Mouse (Mus musculus) embryo, embryonic 10.5 days (tissue): ENCODE results near the gene Rad51b.
A peak's percentile ranks its signal among the peaks of the same experiment; 100 is the strongest.

Experiments used
- DNase-seq: peaks from one replicate; pipeline ENCODE4 v3.0.0-alpha.2; 2015; ENCODE audit warnings: low spot score

Gene Rad51b

DNA sequence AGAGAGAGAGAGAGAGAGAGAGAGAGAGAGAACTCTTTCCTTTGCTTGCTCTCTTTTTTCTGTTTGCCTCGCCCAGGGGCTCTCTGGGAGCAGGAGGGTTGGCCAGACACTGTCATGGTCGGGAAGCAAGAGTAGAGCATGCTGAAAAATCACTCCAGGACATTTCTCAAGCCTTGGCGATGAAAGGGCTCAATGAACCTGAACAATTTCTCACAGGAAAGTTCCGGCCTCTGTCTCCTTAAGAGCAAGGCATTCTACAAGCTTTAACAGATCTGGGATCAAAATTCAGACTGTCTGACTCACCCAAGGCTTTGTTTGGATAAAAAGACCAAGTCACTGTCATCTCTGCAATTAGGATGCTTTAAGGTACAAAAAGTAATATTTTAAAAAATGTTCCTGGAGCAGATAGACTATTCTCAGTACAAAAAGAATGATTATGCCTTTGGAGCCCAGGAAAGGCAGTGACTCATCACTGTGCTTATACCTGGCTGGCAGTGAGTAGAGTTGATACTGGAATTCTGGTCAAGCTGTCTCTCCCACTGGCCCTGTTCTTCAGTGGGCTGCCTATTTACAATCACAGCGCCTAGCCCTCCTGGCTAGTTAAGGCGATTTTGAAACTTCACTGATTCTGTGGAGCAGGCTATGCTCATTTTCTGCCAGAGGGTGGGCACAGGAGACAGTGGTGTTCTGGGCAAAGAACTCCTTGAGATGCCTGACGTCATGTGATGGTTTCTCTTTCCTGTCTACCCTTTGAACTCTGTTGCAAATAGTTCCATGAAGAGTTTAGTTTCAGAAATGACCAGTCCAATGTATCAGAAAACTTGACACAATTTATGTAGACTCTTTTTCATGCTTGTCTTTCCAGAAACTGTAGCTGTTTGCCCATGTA is 352.0 kb downstream of the Rad51b start:
- DNase-seq, result peak; percentile 64

DNA sequence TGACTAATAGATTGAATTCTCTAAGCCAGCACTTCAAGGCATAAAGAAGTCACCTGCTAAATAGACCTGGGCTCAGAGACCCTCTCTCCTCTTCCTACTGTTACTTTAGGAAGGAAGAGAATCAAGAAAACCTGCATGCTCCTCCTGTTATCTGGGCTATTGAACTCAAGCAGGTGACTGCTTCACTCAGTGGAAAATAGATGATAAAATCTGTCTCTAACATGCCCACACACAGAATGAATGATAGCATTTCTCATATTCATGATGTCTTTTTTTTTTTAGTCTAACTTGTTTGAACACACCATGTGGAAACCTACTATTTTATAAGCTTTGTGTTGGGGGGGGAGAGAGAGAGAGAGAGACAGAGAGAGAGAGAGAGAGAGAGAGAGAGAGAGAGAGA is 352.7 kb downstream of the Rad51b start:
- no peak for DNase-seq

DNA sequence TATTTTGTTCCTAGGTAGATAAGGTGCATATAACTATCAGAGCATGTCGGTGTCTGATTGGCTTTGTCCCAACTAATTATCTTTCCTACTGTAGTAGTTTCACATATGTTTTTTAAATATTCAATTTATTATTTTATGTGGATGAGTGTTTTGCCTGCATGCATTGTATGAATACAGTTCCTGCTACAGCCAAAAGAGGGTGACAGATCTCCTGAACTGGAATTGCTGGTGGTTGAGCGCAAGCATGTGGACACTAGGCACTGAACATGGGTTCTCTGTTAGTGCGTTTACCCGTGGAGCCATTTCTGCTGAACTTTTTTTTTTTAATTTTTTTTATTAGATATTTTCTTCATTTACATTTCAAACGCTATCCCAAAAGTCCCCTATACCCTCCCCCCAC is 358.1 kb downstream of the Rad51b start:
- DNase-seq, result no peak

DNA sequence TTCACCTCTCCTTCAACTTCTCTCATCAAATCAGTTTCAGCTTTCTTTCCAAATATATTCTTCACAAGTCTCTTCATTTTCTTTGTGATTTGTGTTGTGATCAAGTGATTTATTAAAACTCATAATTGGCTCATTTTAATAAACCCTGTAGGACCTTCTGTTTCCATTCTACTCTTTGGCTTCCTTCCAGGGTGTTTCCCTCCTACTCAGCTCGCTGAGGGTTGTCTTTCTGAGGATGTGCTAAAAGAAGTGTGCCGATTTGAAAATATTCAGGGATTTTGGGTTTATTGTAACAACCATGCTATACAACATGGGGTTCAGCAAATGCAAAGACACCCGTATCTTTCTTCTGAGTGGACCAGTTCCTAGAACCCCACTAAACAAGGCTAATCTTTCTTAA is 361.8 kb downstream of the Rad51b start:
- no peak for DNase-seq

DNA sequence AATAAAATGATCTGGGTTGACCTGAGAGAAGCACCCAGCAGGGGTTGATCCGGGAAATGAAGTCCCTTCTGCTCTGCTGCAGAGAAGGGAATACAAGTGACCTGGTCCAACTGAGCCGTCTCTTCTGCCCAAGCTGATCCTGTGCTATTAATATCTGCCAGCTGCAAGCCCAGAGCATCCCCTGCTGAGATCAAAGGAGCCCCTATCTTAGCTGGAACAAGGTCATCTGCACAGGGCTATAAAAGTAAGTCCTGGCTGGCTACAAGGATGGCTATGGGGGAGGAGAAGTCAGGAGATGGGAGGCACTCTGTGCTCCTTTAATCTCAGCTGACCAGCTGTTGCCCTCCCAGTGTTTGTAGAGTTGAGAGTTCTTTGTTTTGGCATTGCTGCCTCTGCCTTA is 364.2 kb downstream of the Rad51b start:
- peak; percentile 72 for DNase-seq

DNA sequence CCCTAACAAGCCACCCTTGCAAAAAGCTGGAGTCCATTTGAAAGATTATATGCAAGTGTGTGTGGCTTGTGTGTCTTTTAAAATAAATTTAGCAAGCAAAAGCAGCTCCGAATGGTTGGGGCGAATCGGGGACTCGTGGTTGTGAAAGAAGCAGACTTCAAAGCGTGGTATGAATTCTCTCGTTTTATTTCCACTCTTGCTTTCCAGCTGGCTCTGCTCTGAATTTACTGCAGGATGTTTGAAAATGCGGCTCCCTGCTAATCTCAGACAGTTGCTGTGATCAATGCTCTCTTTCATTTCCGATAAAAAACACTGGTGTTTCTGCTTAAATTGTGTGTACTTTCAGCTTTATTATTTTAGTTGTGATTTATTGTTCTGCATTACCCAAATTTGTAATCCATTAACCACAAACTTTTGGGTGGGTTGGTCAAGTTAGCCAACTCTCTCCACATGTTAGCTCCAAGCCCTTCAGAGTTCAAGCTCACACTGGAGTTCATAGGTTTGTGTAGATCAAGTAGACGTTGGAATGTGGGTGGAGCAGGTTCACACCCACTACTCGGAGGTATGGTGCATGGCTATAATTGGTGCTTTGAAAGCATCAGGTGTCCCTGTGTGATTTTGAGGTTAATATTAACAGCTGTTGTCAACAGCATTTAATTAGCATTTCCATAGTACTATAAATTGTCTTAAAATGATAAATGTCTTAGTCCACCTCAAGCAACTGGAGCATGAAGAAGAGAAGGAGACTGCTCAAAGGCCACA is 366.2 kb downstream of the Rad51b start:
- no peak for DNase-seq

DNA sequence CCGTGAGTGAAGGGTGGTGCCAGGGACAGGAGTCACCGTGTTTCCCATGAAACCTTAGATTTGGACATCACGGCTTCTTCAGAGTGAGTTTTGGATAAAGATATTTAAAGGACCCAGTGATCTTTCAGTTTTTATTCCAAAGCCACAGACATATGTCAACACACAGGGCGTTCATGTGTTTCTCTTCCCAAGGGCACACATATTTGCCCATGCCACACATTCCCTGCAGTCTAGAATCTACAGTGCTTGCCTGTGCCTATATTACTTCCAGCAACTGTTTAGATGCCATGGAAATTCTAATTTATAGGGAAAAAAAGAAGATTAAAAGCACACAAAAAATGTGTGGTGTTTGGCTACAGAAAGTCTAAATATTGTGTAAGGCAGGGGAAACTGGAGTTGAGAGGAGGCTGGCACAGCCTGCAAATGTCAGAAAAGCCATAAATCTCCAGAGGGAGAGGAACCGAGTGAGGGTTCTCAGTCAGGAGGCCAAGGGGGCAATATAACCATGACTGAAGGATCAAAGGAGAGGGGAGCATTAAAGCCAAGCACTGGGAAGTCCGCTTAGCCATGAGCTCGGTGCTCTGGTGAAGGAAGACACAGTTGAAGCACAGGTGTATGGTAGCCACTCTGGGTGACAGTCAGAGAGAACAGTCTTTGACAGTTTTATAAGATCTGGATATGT is 367.0 kb downstream of the Rad51b start:
- no peak for DNase-seq

DNA sequence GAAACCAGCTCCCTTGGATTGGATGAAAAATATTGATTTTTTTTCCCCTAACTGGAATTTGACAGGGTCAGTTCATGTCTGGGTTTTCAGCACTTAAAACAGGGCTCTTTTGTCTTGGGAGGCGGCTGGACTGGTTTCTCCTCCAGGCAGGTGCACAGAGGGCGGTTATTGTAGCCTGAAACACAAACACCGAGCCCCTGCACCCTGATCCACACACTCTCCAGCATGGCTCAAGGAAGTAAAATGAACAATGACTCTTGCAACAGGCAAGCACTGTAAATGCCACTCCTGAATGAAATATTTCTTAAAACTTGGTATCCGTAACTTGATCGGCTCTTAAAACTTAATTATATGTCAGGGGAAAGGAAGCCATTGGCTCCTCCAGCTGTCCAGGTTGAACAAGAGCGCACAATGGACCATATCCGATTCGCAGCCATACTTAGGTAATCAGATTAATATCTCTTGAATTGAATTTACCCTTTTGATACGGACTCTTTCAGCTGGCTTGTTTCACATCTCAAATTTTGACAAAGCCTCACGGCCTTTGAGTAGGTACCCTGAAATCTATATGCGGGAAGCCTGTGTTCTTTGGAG is 377.9 kb downstream of the Rad51b start:
- DNase-seq, result no peak

DNA sequence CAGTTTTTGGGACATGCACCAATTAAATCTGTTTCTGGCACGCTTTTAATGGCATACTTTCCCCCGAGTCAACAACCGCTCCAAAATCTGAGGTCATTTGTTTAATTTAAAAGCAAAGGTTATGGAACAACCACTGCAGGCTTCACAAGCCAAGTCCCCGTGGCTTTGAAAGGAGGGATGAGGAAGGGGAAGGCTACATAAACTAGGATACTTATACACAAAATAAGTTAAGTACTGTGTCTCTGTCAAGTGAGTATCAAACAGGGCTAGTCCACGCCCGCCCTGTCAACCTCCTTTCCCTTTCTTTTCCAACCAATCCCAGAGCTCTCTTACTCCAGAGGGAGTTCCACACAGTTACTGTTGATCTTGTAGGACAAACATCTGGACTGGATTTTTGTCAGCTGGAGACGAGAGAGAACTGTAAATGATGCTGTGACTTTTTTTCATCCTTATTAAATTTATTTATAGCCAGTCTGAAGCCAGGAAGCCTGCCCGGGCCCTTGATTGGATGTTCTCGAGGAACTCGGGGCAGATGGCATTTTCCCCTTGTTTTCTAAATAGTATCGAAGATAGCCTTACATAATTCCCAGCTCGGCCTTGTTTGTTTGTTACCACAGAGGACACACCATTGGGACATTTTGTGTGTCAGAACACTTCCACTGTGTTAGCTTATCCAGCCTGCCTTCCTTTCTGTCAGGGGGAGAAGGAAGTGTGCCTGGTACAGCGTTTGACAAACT is 378.5 kb downstream of the Rad51b start:
- DNase-seq, result no peak

DNA sequence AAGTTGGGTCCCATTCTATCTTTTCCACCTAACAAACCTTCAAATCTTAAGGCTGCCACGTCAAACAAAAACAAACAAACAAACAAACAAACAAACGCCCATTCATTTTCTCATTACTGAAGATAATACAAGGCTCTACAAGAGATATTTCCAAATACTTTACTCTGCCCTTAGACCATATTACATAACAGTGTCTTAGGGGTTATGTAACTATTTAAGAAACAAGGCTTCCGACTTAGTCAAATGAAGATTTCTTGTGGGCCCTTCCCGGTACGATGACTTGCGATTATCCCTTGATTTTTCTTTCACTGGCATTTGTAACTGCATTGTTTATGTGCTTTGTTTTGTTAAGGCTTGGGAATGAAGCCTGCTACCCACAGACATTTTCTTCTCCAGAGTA is 379.2 kb downstream of the Rad51b start:
- no peak for DNase-seq

DNA sequence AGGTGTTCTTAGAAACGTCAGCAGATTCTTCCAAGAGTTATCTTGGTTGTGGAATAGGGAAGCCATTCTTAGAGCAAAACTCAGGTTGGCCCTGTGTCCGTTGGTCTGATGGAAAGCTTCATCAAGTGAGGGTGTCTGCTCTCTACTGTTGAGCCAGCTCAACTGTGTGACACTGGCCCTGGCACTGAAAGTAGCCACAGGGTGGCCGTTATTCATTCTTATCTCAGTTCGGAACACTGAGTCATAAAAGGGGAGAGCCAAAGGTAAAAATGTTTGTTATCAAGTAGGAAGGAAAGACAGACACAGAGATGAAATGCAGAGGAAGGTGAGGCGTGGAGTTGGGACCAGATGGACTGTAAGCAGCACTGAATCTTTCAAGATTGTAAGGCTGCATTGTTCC is 379.8 kb downstream of the Rad51b start:
- no peak for DNase-seq

DNA sequence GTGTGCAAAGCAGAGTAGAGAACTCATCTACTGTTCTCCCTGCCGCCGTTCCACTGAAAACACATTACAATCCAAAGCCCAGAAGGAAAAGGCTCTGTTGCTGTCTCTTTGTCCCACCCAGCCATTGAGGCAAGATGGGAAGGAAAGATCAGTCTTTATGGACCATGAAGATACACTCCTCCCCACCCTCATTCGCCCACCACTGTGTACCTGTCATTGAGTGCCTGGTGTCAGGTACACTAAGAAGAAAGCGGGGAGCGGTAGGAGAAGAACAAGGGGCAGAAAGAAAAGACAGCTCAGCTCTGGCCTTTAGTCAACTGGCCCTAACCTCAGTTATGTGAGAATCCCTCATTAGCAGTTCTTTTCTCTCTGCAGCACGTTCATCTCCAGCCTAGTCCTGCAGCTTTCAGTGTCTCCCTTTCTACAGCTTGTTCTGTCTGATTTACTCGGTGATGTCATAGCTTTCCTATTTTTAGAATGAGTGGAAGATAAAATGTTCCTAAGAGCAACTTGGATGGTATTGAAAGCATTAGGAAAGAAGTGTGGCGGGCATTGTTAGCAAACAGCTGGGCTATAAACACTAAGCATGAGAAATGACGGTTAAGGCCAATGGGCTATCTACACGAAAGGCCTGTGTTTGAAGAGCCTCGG is 382.3 kb downstream of the Rad51b start:
- no peak for DNase-seq

DNA sequence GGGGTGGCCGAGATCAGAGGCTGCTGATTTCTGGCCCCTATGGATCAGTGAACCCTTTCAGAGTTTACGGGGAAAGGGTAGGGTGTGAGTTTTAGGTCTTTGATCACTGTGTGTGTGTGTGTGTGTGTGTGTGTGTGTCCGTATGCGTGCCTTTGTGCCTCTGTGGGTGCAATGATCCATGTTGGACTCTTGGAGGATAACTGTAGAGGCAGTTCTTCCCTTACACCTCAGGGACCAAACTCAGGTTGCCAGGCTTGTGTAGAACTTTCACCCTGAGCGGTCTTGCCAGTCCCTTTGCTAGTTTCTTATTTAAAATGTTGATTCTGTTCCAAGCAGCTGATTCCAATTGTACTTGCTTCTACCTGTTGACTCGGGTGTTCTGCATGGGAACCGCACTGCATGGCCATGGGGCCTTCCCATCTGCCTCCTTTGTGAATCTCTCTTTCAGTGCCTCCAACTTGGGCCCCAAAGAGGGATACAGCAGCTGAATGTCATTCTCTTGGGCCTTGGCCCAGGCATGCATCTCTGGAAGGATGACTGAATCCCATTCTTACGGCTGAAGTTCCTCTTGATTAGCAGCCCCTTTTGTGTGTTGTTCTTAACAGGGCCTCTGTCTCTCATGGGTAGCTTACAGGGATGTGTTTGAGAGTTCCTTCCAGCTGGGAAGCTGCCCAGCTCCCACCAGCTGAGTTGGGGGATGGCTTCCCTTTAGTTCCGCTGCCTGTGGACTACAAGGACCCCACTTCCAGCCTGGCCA is 383.0 kb downstream of the Rad51b start:
- no peak for DNase-seq

DNA sequence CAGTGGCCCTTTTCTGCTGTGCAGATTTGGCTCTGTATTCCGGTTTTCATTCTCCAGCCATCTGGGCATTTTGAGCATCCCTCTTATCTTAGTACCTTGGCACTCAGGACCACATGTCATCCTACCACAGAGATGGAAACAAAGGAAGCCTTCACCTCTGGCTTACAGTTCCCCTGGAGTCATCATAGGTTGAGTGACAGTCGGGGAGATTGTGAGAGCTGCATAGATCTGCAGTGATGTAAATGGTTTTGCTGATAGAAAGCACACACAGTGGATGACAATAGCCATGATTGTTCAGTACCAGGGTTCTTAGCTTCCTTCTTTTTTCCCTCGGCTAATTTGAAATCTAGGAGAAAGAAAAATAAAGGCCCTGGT is 383.6 kb downstream of the Rad51b start:
- DNase-seq, result no peak

DNA sequence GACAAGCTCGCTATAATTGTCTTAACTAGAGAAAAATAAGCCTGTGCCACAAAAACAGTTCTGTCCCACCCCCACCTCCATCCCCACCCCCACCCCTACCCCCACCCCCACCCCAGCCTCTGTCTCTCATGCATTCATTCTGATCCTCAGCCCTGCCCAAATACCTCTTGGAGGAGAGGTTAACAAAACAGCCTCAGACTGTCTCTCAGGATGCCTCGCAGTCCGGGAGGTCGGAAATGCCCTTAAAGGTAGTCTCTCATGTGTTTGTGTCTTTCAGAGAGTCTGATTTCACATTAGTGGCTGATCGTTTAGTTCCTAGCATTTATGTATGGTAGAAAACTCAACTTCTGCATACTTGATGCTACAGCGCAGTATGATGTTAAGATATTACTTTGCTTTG is 384.5 kb downstream of the Rad51b start:
- DNase-seq, result no peak

DNA sequence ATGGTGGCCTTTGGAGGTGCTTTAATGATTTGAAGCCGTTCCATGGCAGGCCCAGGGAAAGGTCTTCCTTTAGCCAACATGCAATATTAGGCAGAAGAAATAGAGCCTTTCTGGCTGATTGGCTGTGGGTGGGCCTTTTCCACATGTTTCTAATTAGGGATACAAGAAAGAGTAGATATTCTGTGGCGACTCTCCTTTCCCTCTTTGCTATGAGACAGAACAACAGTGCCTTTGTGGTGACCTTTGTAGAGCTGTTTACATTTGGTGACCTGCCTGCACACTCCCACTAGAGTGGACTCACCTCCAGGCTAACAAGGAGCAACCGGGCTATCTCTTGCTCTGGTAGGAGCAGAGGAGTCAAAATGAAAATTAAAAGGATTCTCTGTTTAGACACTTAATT is 386.3 kb downstream of the Rad51b start:
- DNase-seq, result peak; percentile 83

DNA sequence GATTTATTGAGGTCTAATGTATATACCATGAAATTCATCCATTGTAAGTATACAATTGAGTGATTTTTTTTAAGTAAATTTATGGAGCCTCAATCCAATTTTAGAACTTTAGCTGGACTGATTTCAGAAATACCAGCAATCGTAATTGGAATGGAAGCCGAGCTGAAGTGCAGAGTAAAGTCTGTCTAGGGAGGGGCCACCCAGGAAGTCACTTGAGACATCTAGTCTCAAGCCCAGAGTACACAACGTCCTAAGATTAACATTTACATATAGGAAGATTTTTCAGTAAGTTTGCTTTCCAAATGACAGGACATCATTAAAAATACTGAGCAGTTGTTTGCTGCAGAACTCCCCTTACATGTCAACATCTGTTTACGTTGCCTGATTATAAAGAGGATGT is 386.7 kb downstream of the Rad51b start:
- DNase-seq, result no peak

DNA sequence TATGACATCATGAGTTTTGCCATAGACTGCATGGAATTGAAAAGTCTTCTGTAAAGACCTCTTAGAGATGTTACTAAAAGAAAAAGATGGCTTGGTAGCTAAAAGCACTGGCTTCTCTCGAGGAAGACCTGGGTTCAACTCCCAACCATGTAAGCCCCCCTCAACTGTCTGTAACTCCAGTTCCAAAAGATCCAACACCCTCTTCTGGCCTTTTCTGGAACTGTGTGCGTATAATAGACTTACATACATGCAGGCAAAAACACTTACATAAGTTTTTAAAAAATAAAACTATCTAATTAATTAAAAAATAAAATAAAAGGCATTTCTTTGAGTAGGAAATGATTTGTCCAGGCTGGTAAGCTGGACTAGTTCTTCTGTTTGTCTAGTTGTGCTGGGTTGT is 387.3 kb downstream of the Rad51b start:
- DNase-seq, result no peak

DNA sequence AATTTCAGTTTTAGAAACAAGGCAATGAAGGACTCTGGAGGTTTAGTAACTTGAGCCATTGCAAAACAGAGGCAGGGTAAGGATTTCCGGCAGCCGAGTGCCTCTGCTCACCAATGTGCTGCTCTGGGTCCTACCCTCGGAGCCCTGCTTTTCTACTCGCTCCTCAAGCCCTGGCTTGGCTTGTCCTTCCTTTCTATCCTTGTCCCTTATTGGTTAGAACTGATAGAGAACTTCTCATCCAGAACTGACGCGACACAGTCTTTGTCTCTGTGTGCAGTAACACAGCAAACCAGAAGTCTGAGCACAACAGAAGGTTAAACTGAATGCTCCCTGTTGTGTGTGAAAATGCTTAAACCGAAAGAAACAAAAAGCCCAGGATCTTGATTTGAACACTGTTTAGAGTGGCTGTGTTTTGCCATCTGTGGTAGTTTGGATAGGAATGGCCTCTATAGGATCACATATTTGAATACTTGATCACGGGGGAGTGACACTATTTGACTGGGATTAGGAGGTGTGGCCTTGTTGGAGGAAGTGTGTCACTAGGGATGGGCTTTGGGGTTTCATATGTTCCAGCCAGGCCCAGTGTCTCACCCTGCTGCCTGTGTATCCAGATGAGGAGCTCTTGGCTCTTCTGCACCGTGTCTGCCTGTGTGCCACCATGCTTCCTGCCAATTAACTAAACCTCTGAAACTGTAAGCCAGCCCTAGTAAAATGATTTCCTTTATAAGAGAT is 389.7 kb downstream of the Rad51b start:
- DNase-seq, result no peak
